Mouse (Mus musculus): ENCODE data around the gene Dock1.

Gene Dock1

DNA sequence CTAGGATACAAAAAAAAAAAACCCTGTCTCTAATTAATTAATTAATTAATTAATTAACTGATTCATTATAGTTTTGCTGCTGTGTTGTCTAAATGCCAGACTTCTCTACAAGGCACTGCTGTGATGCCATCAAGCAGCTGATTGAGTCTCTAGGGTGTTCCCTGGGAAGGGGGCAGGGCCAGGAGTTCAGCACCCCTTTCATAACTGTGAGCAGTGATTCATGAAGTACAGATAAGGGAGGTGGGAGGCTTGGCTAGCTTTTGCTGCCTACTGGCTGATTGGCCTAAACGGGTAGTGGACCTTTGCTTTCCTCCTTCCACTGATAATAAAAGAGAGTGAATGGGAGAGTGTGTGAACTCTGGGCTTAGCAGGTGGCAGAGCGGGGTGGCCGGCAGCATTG is 389.1 kb downstream of the Dock1 start:
- no peak for DNase-seq (ENCODE audit: low spot score)

DNA sequence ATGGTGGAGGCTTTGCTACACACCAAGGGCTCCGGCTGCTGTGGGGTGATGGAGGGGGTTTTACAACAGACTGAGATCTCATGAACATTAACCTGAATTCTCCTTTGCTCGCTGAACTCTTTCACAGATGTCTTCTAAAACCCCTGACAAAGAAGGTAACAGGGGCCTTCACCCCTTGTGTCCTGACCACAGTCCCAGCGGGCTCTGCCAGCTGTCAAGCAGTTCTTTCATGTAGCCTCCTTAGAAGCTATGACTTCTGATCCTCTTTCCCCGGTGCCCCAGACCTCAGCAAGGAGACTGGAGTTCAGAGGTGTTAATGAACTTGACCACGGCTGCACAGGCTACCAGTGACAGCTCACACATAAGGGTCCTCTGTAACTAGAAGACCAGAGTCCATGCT is 393.4 kb downstream of the Dock1 start:
- DNase-seq (ENCODE audit: low spot score), result no peak

DNA sequence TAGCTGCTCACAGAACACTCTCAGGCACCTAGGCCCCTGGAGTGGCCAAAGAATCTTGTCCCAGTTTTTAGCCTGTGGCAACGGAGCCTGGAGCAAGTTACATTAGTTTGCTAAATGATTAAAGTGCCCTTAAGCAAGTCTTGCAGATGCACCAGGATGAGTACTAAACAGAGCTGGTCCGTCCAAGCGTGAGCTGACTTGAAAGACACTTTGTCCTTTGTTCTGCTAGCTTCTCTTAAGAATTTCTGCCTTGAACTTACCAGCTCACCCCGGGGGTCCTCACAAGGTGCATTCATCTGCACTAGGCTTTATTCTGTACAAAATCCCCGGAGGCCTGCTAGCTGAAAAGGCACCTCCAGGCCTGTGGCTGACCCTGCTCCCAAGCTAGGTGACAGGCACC is 394.8 kb downstream of the Dock1 start:
- no peak for DNase-seq (ENCODE audit: low spot score)

DNA sequence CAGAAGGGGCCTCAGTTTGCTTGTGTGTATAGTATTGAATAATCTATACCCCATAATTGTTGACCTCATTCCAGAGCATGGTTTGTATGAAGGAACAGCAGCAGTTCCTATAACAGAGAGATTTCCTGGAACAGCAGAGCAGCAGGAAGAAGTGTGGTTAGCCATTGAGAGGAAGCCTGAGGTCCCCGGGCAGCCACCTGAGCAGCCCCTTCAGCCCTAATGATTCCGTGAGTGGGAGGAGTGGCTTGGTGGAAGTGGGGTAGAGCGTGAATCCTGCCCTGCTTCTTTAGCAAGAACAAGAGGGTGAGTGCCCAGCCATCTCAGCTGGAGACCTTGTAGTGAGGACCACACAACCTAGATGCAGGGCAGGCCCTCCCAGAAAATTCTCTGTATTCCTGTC is 398.4 kb downstream of the Dock1 start:
- DNase-seq (ENCODE audit: low spot score), result no peak

DNA sequence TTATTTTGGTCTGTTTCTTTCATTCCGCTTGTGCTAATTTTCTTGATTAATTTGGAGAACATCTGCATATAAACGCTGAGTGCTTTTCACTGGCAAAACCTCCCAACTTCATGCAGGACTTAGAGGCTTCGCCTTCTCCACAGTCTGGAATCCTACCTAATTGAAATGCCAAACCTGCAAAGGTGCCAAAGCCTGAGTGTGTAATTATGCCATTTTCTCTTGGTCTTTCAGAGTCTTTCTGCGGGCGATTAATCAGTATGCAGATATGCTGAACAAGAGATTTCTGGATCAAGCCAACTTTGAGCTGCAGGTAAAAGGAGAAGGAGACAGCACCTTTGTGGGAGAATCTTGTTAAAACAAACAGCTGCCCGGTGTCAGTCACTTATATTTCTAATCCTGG is 406.4 kb downstream of the Dock1 start:
- DNase-seq (ENCODE audit: low spot score), result no peak

DNA sequence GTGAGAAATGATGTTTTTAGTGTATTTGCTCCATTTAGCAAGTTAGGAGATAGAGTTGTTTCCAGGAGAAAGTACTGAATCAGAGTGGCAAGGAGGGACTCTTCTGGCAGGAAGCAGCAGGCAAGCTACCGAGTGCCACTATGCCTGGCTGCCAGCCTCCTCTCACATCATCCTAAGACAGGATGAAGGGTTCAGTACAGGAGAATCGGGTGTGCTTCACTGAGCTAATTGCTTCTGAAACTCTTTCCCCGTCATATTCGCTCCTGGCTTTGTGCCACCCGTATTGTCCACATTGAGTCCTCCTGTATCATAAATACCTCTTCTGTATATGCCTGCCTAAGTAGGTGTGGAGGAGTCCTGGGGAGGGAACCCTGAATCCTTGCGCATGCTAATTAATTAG is 406.9 kb downstream of the Dock1 start:
- DNase-seq (ENCODE audit: low spot score), result no peak

DNA sequence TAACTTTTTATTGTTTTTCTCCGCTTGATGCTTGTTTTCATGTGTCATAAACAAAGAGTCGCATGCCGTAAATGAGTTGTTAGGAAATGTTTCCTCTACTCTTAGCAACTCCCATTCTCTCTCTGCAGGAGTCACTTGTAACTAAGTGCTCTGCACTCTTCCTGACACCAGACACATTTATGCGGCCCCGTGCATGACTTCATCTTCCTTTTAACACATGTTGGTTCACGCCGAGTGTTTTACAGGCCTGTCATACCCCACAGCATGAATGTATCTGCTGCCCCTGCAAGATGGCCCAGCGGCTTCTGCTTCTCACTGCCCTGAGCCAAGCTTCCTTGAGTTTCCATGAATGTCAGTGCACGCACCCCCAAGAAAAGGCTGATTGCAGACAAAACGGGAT is 407.4 kb downstream of the Dock1 start:
- no peak for DNase-seq (ENCODE audit: low spot score)

DNA sequence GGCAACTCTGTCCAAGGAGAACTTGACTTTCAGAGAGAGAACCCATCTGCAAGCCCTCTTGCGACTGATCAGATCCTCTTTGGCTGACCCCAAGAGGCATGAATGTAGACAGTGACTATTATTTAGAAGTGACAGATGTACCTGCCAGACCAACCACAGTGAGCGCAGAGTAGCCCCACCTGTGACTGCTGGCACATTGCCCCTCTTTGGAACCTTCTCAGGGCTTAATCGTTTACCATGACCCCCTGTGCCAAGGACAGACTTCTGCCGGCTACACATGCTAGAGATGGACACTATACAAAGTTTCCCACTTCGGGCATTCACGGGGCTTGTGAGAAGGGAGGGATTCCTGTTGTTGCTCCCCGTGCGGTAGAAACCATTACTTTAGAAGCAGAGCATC is 413.0 kb downstream of the Dock1 start:
- no peak for DNase-seq (ENCODE audit: low spot score)

DNA sequence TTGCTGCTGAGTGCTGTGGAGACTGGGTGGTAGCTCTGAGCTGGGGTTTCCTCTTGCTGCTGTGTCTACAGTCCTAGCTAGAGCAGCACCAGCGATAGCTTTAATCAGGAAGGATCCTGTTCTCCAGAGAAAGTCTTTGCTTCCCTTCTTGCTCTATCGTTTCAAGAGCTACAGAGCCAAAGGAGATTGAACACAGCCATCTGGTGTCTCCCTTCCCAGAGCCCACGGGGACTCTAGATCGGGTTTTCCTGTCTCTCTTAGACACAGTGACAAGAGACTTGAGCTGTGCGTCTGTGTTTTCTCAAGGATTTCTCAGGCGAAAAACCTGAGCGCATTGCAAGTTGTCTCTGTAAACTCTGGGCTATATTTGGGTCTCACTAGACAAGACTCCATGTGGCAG is 413.6 kb downstream of the Dock1 start:
- DNase-seq (ENCODE audit: low spot score), result no peak

DNA sequence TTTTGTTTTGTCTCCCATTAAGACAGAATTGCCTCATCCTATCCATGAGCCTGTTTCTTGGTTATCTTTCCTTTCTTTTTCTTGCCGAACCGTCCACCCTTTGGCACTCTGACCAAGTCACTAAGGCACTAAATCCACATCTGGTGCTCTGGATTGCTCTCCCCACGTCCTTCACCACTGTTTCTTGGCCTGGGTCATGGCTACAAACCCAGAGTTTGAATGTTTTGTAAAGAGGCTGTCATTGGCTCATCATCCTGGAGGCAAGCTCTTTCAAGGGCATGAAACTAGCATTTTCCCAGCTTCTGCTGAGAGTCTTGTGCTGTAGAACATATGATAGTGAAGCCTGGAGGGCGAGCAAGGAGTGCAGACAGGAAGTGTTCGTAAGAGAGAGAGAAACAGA is 416.1 kb downstream of the Dock1 start:
- no peak for DNase-seq (ENCODE audit: low spot score)

DNA sequence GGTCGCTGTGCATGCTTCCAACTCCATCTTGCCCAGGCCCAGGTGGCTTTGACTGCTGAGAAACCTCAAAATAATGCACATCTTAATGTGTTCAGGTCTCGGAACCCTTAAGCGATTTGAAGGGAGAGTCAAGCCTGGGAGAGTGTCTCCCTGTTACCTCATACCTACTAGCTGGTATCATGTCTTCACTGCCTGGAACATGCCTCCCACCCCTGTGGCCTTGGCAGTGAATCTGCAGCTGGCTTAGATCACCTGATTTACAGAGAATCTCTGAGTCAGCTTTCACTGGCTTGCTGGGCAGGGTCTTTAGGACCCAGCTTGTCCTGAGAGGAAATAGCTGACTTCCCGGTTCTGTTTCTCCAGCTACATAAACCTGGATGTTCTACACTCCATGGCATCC is 419.2 kb downstream of the Dock1 start:
- DNase-seq (ENCODE audit: low spot score), result no peak

DNA sequence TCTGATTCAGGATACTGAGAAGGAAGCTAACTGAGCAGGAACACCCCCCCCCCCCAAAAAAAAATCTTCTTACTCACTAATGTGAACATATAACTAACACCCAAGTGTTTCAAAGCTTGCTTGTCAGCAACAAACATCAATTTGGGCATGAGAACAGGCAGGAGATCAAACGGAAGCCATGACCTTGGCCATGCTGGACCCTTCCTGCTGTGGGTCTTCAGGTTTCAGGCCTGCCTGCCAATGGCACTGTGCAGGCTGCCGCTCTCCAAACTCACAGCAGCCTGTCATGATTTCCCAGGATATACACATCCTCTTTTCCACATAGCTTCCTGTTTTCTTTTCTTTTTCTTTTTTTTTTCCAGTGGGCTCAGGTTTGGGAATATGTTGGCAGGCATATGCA is 423.4 kb downstream of the Dock1 start:
- no peak for DNase-seq (ENCODE audit: low spot score)

DNA sequence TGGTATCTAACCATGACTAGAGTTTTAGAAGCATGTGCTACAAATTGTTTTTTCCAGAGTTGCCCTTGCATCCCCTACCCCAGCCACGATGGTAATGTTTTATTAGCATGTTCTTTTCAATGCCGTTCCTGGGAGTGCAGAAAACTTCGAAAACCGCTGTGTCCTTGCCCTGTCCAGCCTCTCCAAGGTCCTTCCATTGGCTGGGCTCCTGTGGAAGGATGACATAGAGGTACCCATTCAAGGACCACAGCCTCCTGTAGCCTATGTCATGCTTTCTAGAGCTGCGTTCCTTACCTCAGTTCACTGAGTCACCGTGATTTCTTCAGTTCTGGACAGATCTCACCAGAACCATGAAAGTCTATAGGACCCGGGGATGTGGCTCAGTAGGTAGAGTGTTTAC is 431.5 kb downstream of the Dock1 start:
- DNase-seq (ENCODE audit: low spot score), result no peak

DNA sequence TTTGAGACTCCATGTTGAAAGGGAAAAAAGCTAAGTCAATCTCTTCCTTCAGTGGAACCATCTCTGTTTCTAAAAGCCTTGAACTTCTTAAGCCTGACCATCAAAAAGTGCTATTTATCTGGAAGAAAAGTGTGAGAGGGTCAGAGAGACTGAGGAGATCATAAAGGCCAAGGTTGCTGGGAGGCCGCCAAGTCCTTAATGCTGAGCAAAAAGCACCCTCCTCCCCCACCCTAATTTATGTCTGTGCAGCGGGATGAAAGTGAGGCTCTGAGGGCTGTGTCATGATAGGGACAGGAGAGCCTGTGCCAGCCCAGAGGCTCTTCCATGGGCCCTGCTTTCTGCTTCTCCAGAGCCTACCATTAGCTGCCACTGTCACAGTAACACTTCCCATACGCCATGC is 436.1 kb downstream of the Dock1 start:
- DNase-seq (ENCODE audit: low spot score), result no peak

DNA sequence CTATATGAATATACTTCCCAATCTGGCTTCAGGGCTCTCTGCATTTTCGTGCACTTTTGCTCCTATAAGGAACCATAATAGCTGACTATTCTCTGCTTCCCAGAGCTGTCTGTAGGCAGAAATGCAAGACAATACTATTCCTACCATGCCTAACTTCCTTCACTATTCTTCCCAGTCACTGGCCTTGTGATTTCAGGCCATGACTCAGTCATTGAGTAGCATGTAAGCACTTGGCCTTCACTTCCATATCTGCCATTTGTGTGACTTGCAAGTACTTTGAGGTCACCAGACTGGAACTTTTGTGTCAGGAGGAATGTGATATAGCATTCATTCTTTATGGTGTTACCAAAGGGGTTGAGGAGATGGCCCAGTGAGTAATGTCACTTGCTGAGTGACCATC is 439.9 kb downstream of the Dock1 start:
- DNase-seq (ENCODE audit: low spot score), result no peak

DNA sequence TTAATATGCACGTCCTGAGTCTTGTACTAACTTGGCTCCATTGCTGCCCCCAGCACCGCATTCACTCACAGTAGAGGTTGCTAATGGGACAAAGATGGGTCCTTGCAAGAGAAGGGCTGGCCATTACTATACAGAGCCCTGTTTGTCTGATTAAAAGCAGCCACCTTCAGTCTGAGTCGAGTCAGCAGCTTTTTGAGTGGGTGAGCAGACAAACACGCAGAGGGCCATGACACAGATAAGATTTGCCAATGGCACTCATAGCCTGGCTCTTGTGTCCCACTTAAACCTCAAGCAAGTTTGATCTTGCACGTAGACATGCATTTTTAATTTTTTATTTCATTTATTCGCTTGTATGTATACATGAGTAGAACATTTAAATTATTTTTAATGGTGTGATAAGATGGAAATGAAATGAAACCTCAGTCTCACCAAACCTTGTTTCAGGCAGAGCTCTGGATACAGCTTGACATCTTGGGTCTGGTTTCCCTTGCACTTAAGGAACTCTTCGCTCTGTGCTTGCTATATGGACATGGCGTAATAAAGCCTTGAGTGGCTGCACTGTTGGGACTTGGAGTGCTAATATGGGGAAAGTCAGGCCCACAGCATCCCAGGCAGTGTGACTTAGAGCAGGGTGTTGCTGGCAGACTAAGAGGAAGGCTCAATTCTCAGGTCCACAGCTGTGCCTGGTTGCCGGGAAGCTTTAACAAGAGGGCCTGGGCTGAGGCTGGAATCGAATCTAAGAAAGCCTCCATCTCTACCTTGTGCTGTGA is 455.0 kb downstream of the Dock1 start:
- no peak for DNase-seq (ENCODE audit: low spot score)

DNA sequence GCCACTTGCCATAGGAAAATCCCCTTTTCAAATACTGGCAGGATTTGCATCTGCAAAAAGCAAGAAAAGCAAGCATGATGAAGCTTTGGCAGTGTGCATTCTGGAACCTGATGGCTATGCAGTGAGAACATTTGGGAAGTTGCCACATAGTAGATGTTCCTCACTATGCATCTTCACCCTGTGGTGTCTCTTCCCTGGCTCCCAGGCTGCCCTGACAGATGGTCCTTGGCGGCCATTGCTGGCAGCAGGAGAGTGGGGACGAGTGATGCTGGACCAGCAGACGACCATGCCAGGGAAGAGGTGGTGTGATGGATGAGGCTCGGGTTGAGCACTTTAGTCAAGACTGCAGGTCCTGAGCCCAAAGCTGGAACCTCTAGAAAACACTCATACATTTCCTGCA is 462.0 kb downstream of the Dock1 start:
- no peak for DNase-seq (ENCODE audit: low spot score)

DNA sequence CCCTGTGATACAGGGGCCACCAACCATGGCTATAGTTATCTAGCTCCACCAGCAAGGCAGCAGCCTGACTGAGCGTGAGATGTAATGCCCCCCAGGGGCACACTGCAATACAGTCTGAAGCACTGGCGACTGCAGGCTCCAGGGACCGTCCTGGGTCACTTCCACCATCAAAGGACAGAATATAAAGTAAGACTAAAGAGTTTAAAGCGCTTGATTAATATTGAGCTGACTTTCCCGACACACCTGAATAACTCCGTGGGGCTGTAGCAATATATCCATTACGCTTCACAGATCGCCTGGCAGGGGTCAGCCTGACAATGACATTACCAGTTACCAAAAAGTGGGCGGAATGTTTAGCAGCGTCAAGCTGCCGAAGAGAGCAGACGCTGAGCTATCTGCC is 464.2 kb downstream of the Dock1 start:
- DNase-seq (ENCODE audit: low spot score), result no peak

DNA sequence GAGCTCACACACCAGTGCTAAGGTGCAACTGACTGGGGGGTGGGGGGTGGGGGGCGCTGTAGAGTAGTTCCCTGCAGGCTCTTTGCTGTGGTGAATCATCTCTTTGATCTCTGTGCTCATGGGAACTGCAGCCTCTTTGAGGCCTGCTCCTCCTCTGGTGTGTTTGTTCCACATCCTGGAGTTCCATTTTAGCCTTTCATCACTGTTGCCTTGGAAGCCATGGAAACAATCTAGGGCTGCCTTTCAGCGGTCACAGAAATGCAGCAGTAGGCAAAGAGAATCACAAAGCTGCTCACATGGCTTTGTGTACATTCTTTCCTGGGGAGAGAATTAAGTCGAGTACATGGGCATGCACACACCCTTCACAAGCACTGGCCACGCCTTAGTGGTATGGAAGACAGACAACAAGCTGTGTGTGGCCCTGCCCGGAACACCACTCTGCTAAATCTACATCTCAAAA is 468.7 kb downstream of the Dock1 start:
- peak; percentile 2 for DNase-seq (ENCODE audit: low spot score)

DNA sequence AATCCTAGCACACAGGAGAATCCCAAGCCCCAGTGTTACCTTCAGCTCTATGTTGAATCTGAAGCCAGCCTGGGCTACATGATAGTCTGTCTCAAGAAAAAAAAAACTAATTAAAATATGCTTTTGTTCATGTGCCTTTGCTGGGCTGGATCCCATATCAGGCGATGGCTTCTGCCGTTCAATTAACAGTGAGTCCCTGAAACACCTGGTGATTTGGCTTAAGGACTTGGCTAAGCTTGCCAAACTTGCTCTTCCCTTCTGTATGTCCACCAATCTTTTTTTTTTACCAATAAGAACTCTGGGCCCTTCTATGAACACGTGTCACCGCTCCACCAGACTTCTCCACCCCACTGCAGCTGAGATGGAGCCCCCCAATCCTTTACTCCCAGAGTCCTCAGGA is 474.3 kb downstream of the Dock1 start:
- DNase-seq (ENCODE audit: low spot score), result no peak

DNA sequence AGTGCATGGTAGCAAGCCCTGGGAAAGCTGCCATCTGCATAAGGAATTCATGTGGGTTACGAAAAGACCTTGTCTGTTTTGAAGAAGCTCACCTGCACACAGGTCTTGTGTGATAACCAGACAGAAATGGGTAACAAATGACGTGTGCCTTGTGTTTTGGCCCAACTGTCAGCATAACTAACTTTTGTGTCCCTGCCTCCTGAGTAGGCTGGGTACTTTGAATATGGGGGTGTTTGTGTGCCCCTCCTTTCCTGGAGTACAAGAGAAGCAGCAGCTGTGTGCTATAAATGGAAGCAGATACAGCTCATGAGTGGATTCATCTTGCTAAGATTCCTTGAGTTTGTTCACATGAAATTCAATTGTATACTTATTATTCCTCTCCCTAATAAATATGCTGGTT is 480.5 kb downstream of the Dock1 start:
- no peak for DNase-seq (ENCODE audit: low spot score)

DNA sequence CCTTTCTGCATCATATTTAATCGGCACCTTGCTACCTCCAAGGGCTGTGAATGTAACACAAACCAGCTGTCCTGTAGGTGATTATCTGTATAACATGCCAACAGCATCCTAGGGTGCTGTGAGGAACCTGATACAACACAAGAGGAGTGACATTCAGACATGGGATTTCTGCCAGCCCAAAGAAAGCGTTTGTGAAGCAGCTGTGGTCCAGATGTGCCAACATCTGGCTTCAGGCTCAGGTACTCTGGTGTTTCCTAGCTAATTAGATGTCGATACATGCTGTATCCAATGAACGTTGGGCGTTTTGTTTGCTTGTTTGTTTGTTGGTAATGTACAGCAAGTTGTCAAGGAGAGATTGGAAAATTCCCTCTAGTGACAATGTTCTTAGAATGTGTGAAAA is 487.1 kb downstream of the Dock1 start:
- DNase-seq (ENCODE audit: low spot score), result no peak

DNA sequence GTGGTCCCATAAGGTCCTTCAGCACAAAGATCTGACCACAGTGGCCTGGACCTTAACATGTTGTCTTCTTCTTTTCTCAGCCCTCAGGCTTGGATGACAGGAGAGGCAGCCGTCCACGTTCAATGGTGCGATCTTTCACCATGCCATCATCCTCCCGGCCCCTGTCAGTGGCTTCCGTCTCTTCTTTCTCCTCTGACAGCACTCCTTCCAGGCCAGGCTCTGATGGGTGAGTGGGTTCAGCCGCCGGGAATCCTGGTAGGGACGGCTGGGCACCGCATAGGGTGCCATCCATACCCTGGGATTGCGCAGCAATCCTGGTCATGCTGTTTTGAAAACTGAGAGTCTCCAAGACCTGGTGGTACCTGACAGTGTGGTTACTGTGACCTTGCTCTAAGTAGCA is 487.9 kb downstream of the Dock1 start:
- DNase-seq (ENCODE audit: low spot score), result no peak

DNA sequence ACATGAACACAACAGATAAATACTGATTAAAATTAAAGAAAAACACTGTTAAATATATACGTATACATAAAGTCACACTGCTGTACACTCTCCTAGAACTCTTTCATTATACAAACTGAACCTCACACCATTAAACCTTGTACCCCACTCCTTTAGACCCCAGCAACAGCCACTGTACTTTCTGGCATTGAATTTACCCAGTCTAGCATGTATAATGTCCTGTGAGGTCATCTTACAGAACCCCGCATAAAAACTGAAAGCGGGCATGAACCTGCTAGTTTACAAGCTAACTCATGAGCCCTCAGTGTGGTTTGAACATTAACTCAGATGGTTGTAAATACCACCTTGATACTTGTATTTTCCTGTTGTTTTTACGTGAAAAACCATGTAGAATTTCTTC is 489.2 kb downstream of the Dock1 start:
- DNase-seq (ENCODE audit: low spot score), result no peak

DNA sequence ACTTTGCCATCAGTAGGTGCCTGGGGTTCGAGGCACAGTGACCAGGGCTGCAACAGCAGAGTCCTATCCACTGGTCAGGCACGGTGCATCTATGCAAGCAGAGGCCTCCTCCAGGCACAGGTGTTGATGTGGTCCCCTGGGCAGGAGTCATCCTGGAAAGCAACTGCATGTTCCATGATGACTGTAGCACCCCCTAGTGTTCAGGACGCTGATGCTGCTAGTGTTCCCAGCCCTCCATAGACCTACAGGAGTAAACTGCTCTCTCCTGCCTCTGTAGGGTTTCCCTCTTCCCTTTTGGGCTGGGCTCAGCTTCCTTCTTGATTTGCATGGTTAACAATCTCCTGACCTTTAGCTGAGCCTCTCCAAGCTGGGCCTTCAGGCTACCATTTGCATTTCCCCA is 494.7 kb downstream of the Dock1 start:
- DNase-seq (ENCODE audit: low spot score), result peak; percentile 20

All from layer of hippocampus, adult 9-10 months (tissue).